ENCODE assay signal across 18 mouse cellular contexts in genomic region chr4:131549581-131549980, GRCm38 (mm10).
DNase-seq lines count a peak whose midpoint lies in the region; ATAC-seq lines count a peak whose summit lies in the region.
"Had no signal": no experiment of that assay in that cellular context is flagged by ENCODE, and none has a peak within 500 bp of the region (broad histone marks: within the 10 kb centered on the region; RNA-seq: fewer than 3 reads in every experiment).

No protein-coding gene starts in this region.

- H3K27me3 ChIP-seq in midbrain, embryonic 10.5 days (ENCODE audit: low read depth, poor library complexity, severe bottlenecking), result no peaks in the 10 kb centered on the region; the same call in 1 of the 2 replicates
- no peaks in the 10 kb centered on the region for H3K27me3 ChIP-seq in midbrain, embryonic 16.5 days (ENCODE audit: control insufficient read depth, insufficient read depth, low read depth, low read length)
- no peaks in the 10 kb centered on the region for H3K27me3 ChIP-seq in kidney, embryonic 16.5 days (ENCODE audit: insufficient read depth, low read length)
- H3K27me3 ChIP-seq: heart, embryonic 13.5 days; liver, embryonic 15.5 days; neural tube, embryonic 13.5 days had no signal

- DNase-seq in cerebellum, adult 11-12 months, result peak; percentile 37
- no peak for DNase-seq in midbrain, embryonic 10.5 days (ENCODE audit: low spot score)
- peak; percentile 68 to 76 for DNase-seq in cerebellum, postnatal 25 days
- no peak for DNase-seq in lung, postnatal 14 days
- DNase-seq in MN1 (ENCODE audit: low spot score), result no peak
- DNase-seq: heart, postnatal 36 days; kidney, adult 18-20 months; kidney, postnatal 25 days; lung, postnatal 10 days; thymus, postnatal 25 days had no signal

- ATAC-seq in cerebellum, adult (ENCODE audit: insufficient number of reproducible peaks, low FRiP score, low TSS enrichment), result no peak
- no peak for ATAC-seq in midbrain, embryonic 16.5 days
- ATAC-seq in kidney, embryonic 16.5 days (ENCODE audit: low FRiP score, low TSS enrichment), result no peak

- no peaks in the 10 kb centered on the region for H3K9me3 ChIP-seq in midbrain, embryonic 10.5 days (replicated peaks)
- H3K9me3 ChIP-seq in midbrain, embryonic 16.5 days (replicated peaks; ENCODE audit: control insufficient read depth, low read length, poor library complexity, severe bottlenecking), result no peaks in the 10 kb centered on the region
- H3K9me3 ChIP-seq in kidney, embryonic 16.5 days (ENCODE audit: low read length), result no peaks in the 10 kb centered on the region
- H3K9me3 ChIP-seq: forebrain, embryonic 10.5 days; heart, embryonic 13.5 days; liver, embryonic 15.5 days; neural tube, embryonic 13.5 days had no signal

- H3K9ac ChIP-seq in midbrain, embryonic 16.5 days (ENCODE audit: low read depth, low read length), result no peak overlapping the region
- no peak overlapping the region for H3K9ac ChIP-seq in kidney, embryonic 16.5 days (replicated peaks; ENCODE audit: low read length)
- H3K9ac ChIP-seq: heart, embryonic 13.5 days; liver, embryonic 15.5 days; neural tube, embryonic 13.5 days had no signal

- peaks cover 22% of the 10 kb centered on the region for H3K4me1 ChIP-seq in midbrain, embryonic 10.5 days
- H3K4me1 ChIP-seq in midbrain, embryonic 16.5 days (ENCODE audit: control insufficient read depth, insufficient read depth, low read length), result peaks cover 2% of the 10 kb centered on the region; the same call in 1 of the 2 replicates
- H3K4me1 ChIP-seq in kidney, embryonic 16.5 days (ENCODE audit: insufficient read depth, low read length), result 0 out of 2 replicates have a peak, but pooled peaks cover 4% of the 10 kb centered on the region
- H3K4me1 ChIP-seq: heart, embryonic 13.5 days; liver, embryonic 15.5 days had no signal

- no peaks in the 10 kb centered on the region for H3K36me3 ChIP-seq in midbrain, embryonic 10.5 days
- no peaks in the 10 kb centered on the region for H3K36me3 ChIP-seq in midbrain, embryonic 16.5 days (ENCODE audit: control insufficient read depth, insufficient read depth, low read length)
- H3K36me3 ChIP-seq in kidney, embryonic 16.5 days (ENCODE audit: insufficient read depth, low read length), result no peaks in the 10 kb centered on the region
- H3K36me3 ChIP-seq: forebrain, embryonic 10.5 days; heart, embryonic 13.5 days; liver, embryonic 15.5 days; neural tube, embryonic 13.5 days had no signal

- WGBS in midbrain, embryonic 10.5 days, result 84% methylated on average over 12 of the region's 12 CpGs
- 84% methylated on average over 12 of the region's 12 CpGs for WGBS in midbrain, embryonic 16.5 days
- 65% methylated on average over 12 of the region's 12 CpGs for WGBS in kidney, embryonic 16.5 days

- no peak overlapping the region for H3K4me2 ChIP-seq in midbrain, embryonic 16.5 days (ENCODE audit: low read length)
- H3K4me2 ChIP-seq in kidney, embryonic 16.5 days (replicated peaks; ENCODE audit: low read depth, low read length), result no peak overlapping the region
- H3K4me2 ChIP-seq: heart, embryonic 13.5 days; liver, embryonic 15.5 days; neural tube, embryonic 13.5 days had no signal

- H3K4me3 ChIP-seq in midbrain, embryonic 10.5 days, result no peak overlapping the region
- no peak overlapping the region for H3K4me3 ChIP-seq in midbrain, embryonic 16.5 days (ENCODE audit: low read depth, low read length)
- no peak overlapping the region for H3K4me3 ChIP-seq in kidney, embryonic 16.5 days (ENCODE audit: low read length)
- H3K4me3 ChIP-seq: forebrain, embryonic 10.5 days; heart, embryonic 13.5 days; liver, embryonic 15.5 days; neural tube, embryonic 13.5 days had no signal

- 0 out of 2 replicates have a peak overlapping the region, but pooled peaks have one; percentile 13 for H3K27ac ChIP-seq in midbrain, embryonic 10.5 days (replicated peaks)
- no peak overlapping the region for H3K27ac ChIP-seq in midbrain, embryonic 16.5 days (ENCODE audit: low read length)
- no peak overlapping the region for H3K27ac ChIP-seq in kidney, embryonic 16.5 days (ENCODE audit: low read length)
- H3K27ac ChIP-seq: forebrain, embryonic 10.5 days; heart, embryonic 13.5 days; liver, embryonic 15.5 days; neural tube, embryonic 13.5 days; stomach, postnatal 0 days had no signal

Comparison
In these comparisons a context has a peak if more than half of its experiments do, and no peak if none do; other contexts are left out.
1. DNase-seq: peak in cerebellum, adult 11-12 months (single experiment) and cerebellum, postnatal 25 days (2 of 2); none in midbrain, embryonic 10.5 days (single experiment), lung, postnatal 14 days (single experiment) and MN1 (single experiment).